Mouse (Mus musculus): ENCODE data around the gene Zfp668. TPM values are rescaled to one million over a fixed set of nuclear protein-coding genes. Genes with fewer than 3 reads are reported as not detected.
A peak's percentile ranks its signal among the peaks of the same experiment; 100 is the strongest.
"Not testable (repeated sequence)": the region's sequence is repeated elsewhere in the genome, so short reads cannot be mapped to it uniquely, and the experiment has no call there.

Zfp668 gene
- polyA plus RNA-seq, 1 experiment from 2014 or later: 39.9 TPM

DNA sequence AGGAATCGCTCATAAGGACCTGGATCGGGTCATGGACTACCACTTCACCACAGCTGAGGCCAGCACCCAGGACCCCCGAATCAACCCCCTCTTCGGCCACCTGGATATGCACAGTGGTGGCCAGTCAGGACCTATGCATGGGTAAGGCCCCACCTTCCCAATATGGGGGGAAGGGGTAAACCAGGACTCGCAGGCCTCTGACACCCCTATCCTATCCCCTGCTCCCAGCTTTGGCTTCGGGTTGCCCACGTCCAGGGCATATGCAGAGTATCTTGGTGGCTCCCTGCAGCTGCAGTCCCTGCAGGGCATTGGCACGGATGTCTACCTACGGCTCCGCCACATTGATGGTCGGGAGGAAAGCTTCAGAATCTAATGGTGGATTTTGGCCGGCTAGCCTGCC lies 31.3 kb upstream of the Zfp668 start:
- 93% methylated on average over 12 of the region's 12 CpGs for WGBS
- Histone ChIP-seq H3K4me3 (no peak overlapping the region), H3K4me1 (peaks cover 27% of the 10 kb centered on the region), H3K27ac (no peak overlapping the region), H3K27me3 (ENCODE audit: poor library complexity, severe bottlenecking) (no peaks in the 10 kb centered on the region), H3K9me3 (no peaks in the 10 kb centered on the region), H3K36me3 (replicated peaks) (peaks cover 54% of the 10 kb centered on the region)
- DNase-seq (ENCODE audit: extremely low spot score, low spot score): no peak

- no peaks in the 10 kb centered on the region for H3K27me3 ChIP-seq (ENCODE audit: poor library complexity, severe bottlenecking)
- H3K27ac ChIP-seq: peak within 1 kb of the TSS; percentile 93
- peak within 1 kb of the TSS; percentile 76 for H3K4me3 ChIP-seq
- H3K4me1 ChIP-seq: peaks cover 15% of the 10 kb centered on the region
- peaks cover 44% of the 10 kb centered on the region for H3K36me3 ChIP-seq (replicated peaks)
- peak; percentile 76 for DNase-seq (ENCODE audit: extremely low spot score, low spot score)
- H3K9me3 ChIP-seq: no peaks in the 10 kb centered on the region
- 9% methylated on average over 38 of the region's 38 CpGs for WGBS
Measured at GRCm38 (mm10) chr7:127903971-127904796, 27.6 kb upstream of the Zfp668 start, which contains the start of gene Bckdk. Gene Bckdk (plus strand): TSS chr7:127904082.

- no peak for DNase-seq (ENCODE audit: extremely low spot score, low spot score)
- H3K4me3 ChIP-seq: no peak overlapping the region
- WGBS: 84% methylated on average over 2 of the region's 2 CpGs
- H3K27ac ChIP-seq: no peak overlapping the region
- peaks cover 20% of the 10 kb centered on the region for H3K36me3 ChIP-seq (replicated peaks)
- H3K9me3 ChIP-seq: no peaks in the 10 kb centered on the region
- H3K27me3 ChIP-seq (ENCODE audit: poor library complexity, severe bottlenecking): no peaks in the 10 kb centered on the region
- H3K4me1 ChIP-seq: peaks cover 15% of the 10 kb centered on the region
Measured at GRCm38 (mm10) chr7:127901772-127902171, 25.1 kb upstream of the Zfp668 start.

GRCm38 (mm10) chr7:127899997-127900396 lies 23.4 kb upstream of the Zfp668 start:
- peaks cover 2% of the 10 kb centered on the region for H3K36me3 ChIP-seq (replicated peaks)
- H3K9me3 ChIP-seq: no peaks in the 10 kb centered on the region
- WGBS: 45% methylated on average over 7 of the region's 7 CpGs
- H3K27me3 ChIP-seq (ENCODE audit: poor library complexity, severe bottlenecking): no peaks in the 10 kb centered on the region
- H3K4me3 ChIP-seq: no peak overlapping the region
- DNase-seq (ENCODE audit: extremely low spot score, low spot score): no peak
- H3K4me1 ChIP-seq: peaks cover 19% of the 10 kb centered on the region
- no peak overlapping the region for H3K27ac ChIP-seq

GRCm38 (mm10) chr7:127898179-127898956 lies 21.7 kb upstream of the Zfp668 start:
- peaks cover 3% of the 10 kb centered on the region for H3K36me3 ChIP-seq (replicated peaks)
- WGBS: 38% methylated on average over 10 of the region's 10 CpGs
- no peaks in the 10 kb centered on the region for H3K27me3 ChIP-seq (ENCODE audit: poor library complexity, severe bottlenecking)
- H3K9me3 ChIP-seq: no peaks in the 10 kb centered on the region
- H3K4me1 ChIP-seq: peaks cover 19% of the 10 kb centered on the region
- H3K4me3 ChIP-seq: no peak overlapping the region
- H3K27ac ChIP-seq: no peak overlapping the region
- DNase-seq (ENCODE audit: extremely low spot score, low spot score): no peak

- WGBS: 92% methylated on average over 7 of the region's 7 CpGs
- DNase-seq (ENCODE audit: extremely low spot score, low spot score): no peak
Measured at GRCm38 (mm10) chr7:127897542-127897941, 20.9 kb upstream of the Zfp668 start.

GRCm38 (mm10) chr7:127896384-127896783 lies 19.8 kb upstream of the Zfp668 start:
- Histone ChIP-seq H3K4me1 (peaks cover 19% of the 10 kb centered on the region), H3K36me3 (replicated peaks) (peaks cover 23% of the 10 kb centered on the region), H3K9me3 (no peaks in the 10 kb centered on the region), H3K27ac (no peak overlapping the region), H3K27me3 (ENCODE audit: poor library complexity, severe bottlenecking) (no peaks in the 10 kb centered on the region), H3K4me3 (no peak overlapping the region)
- WGBS: 61% methylated on average over 13 of the region's 13 CpGs
- DNase-seq (ENCODE audit: extremely low spot score, low spot score): peak; percentile 50

More at GRCm38 (mm10) chr7:127897542-127897941, 20.9 kb upstream of the Zfp668 start:
- Histone ChIP-seq H3K4me1 (peaks cover 19% of the 10 kb centered on the region), H3K27ac (no peak overlapping the region), H3K4me3 (no peak overlapping the region), H3K27me3 (ENCODE audit: poor library complexity, severe bottlenecking) (no peaks in the 10 kb centered on the region), H3K9me3 (no peaks in the 10 kb centered on the region), H3K36me3 (replicated peaks) (peaks cover 12% of the 10 kb centered on the region)

DNA sequence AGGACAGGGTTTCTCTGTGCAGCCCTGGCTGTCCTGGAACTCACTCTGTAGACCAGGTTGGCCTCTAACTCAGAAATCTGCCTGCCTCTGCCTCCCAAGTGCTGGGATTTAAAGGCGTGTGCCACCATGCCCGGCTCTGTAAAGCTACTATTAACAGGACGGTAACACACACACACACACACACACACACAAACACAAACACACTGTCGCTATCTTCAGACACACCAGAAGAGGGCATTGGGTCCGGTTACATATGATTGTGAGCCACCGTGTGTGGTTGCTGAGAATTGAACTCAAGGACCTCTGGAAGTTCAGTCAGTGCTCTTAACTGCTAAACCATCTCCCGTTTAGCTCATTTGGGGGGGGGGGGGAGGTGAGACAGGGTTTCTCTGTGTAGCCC lies 19.3 kb upstream of the Zfp668 start:
- DNase-seq (ENCODE audit: extremely low spot score, low spot score); H3K9me3 ChIP-seq; H3K27me3 ChIP-seq (ENCODE audit: poor library complexity, severe bottlenecking): not testable (repeated sequence)
- WGBS: 70% methylated on average over 7 of the region's 7 CpGs
- Histone ChIP-seq H3K27ac (0 out of 2 replicates have a peak overlapping the region, but pooled peaks have one; percentile 78), H3K36me3 (replicated peaks) (peaks cover 27% of the 10 kb centered on the region), H3K4me1 (peaks cover 19% of the 10 kb centered on the region), H3K4me3 (peak overlapping the region; percentile 60)

GRCm38 (mm10) chr7:127895442-127895841 lies 18.8 kb upstream of the Zfp668 start, which contains the start of the genes Gm21974 and Vkorc1:
Gene Gm21974 (minus strand): TSS chr7:127895454.
Gene Vkorc1 (minus strand): TSS chr7:127895617.
- DNase-seq (ENCODE audit: extremely low spot score, low spot score): peak; percentile 90
- peaks cover 19% of the 10 kb centered on the region for H3K4me1 ChIP-seq
- no peaks in the 10 kb centered on the region for H3K27me3 ChIP-seq (ENCODE audit: poor library complexity, severe bottlenecking)
- H3K4me3 ChIP-seq: peak within 1 kb of the TSS; percentile 60
- peaks cover 31% of the 10 kb centered on the region for H3K36me3 ChIP-seq (replicated peaks)
- no peaks in the 10 kb centered on the region for H3K9me3 ChIP-seq
- peak within 1 kb of the TSS; percentile 78 for H3K27ac ChIP-seq
- under 1% methylated on average over 26 of the region's 26 CpGs for WGBS

DNA sequence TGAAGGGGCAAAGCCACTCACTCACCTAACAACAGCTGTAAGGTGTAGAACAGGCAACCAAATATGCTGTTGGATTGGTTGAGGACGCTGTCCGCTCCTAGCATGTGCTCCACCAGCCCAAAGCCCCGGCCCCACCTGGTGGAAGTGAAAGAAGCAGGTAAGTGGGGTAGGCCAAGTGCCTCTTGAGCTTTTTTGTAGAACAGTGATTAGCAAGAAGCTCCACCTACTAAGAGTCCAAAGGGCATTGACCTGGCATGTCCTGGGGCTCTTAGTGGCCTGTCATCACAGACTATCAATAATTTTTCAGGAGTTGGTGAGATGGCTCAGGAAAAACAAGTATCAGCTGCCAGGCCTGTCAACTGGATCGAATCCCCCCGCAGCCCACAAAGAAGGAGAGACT lies 17.9 kb upstream of the Zfp668 start:
- no peak overlapping the region for H3K27ac ChIP-seq
- H3K9me3 ChIP-seq: no peaks in the 10 kb centered on the region
- WGBS: 93% methylated on average over 5 of the region's 5 CpGs
- H3K4me1 ChIP-seq: peaks cover 19% of the 10 kb centered on the region
- no peak for DNase-seq (ENCODE audit: extremely low spot score, low spot score)
- H3K36me3 ChIP-seq (replicated peaks): peaks cover 41% of the 10 kb centered on the region
- peak overlapping the region; percentile 60 for H3K4me3 ChIP-seq
- H3K27me3 ChIP-seq (ENCODE audit: poor library complexity, severe bottlenecking): no peaks in the 10 kb centered on the region

DNA sequence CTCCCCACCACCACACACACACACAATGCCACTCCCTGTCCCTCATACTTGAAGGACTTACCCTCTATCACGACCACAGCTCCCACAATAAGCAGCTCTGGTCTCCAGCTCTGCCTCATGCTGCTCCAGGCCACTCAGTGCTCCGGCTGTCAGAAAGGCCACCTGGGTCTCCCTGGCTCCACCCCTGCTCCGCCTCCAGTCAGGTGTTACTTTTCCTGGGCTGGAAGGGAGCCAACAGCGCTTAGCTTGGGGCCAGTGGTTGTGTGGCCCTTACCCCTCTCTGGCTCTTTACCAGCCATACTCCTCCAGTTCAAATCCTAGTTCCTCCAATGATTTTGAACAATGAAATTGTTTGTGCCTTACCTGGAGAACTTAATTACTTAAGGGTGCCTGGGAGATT lies 14.2 kb upstream of the Zfp668 start, which contains the start of gene Prss53:
Gene Prss53 (minus strand): TSS at position 173 of the 400 bp plus-strand sequence.
- Histone ChIP-seq H3K4me3 (no peak within 1 kb of the TSS), H3K9me3 (no peaks in the 10 kb centered on the region), H3K4me1 (peaks cover 19% of the 10 kb centered on the region), H3K27ac (no peak within 1 kb of the TSS), H3K27me3 (ENCODE audit: poor library complexity, severe bottlenecking) (no peaks in the 10 kb centered on the region), H3K36me3 (replicated peaks) (peaks cover 78% of the 10 kb centered on the region)
- DNase-seq (ENCODE audit: extremely low spot score, low spot score): no peak
- 29% methylated on average over 4 of the region's 4 CpGs for WGBS

GRCm38 (mm10) chr7:127888821-127889220 lies 12.2 kb upstream of the Zfp668 start:
- H3K27me3 ChIP-seq (ENCODE audit: poor library complexity, severe bottlenecking): no peaks in the 10 kb centered on the region
- H3K9me3 ChIP-seq: no peaks in the 10 kb centered on the region
- no peak for DNase-seq (ENCODE audit: extremely low spot score, low spot score)
- H3K36me3 ChIP-seq (replicated peaks): peaks cover 97% of the 10 kb centered on the region
- peaks cover 13% of the 10 kb centered on the region for H3K4me1 ChIP-seq
- no peak overlapping the region for H3K27ac ChIP-seq
- no peak overlapping the region for H3K4me3 ChIP-seq
- WGBS: 81% methylated on average over 3 of the region's 3 CpGs
